Mouse (Mus musculus) megakaryocyte, embryonic 14.5 days (primary cell): ENCODE results near the gene Coasy.

Source experiments
- FLI1 ChIP-seq: IDR thresholded peaks from 2 replicates; pipeline ENCODE4 v1.6.1; 2012; ENCODE audit warnings: low read length, inconsistent platforms, mixed read lengths
- GATA1 ChIP-seq: IDR thresholded peaks from 3 replicates; pipeline ENCODE4 v1.6.1; 2012; ENCODE audit warnings: mixed read lengths, low read length, inconsistent platforms, borderline replicate concordance

DNA sequence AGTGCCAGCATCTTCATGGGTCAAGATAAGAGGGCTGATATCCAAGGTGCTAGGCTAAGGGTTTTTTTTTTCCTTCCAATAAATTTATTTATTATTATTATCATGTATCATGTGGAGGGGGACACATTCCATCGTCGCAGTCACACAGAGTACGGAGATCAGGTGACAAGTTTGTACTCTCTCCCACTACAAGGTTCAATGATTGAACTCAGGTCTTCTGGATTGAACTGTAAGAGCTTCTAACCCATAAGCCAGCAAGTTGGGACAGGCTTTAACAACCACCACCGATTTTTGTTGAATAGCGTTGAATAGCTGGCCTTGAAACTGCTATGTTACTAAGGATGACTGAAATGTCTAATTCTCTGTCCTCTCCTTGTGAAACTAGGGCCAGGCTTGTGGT, 1.9 kb upstream of the Coasy start:
- TF ChIP-seq FLI1, result no peak
- TF ChIP-seq GATA1, result no peak
